Mouse (Mus musculus) limb, embryonic 10.5 days (tissue): ENCODE measurements around the gene Cd300lf. TPM values are rescaled to one million over a fixed set of nuclear protein-coding genes. Genes with fewer than 3 reads are reported as not detected.

Source experiments
- DNase-seq: peaks from one replicate; pipeline ENCODE4 v3.0.0-alpha.2; 2017; ENCODE audit warnings: low spot score
- H3K27ac ChIP-seq: fragments of 300-500 bp; sonication (generic); 2 replicates; pipeline ENCODE4 v1.5.1; 2016; ENCODE audit warnings: mild to moderate bottlenecking
- H3K27me3 ChIP-seq: fragments of 300-500 bp; sonication (generic); 2 replicates; pipeline ENCODE4 v1.6.1; 2016; ENCODE audit warnings: low read depth, mild to moderate bottlenecking; ENCODE audit not compliant: poor library complexity, severe bottlenecking
- H3K36me3 ChIP-seq: fragments of 300-500 bp; sonication (generic); 2 replicates; pipeline ENCODE4 v1.6.1; 2016; ENCODE audit warnings: mild to moderate bottlenecking, moderate library complexity
- H3K4me1 ChIP-seq: fragments of 300-500 bp; sonication (generic); 2 replicates; pipeline ENCODE4 v1.6.1; 2016
- H3K4me3 ChIP-seq: fragments of 300-500 bp; sonication (generic); 2 replicates; pipeline ENCODE4 v1.5.1; 2016; ENCODE audit warnings: mild to moderate bottlenecking, moderate library complexity
- H3K9me3 ChIP-seq: fragments of 300-500 bp; sonication (generic); replicated peaks from 2 replicates; pipeline ENCODE4 v1.6.1; 2016; ENCODE audit warnings: mild to moderate bottlenecking
- WGBS: fragments of 180-500 bp; shearing (Covaris S2); methylation state at CpG from one replicate; pipeline ENCODE4 v1.1.7; 2016; 5-methylcytosine and 5-hydroxymethylcytosine counted together
- polyA plus RNA-seq: library from polyadenylated mRNA; unstranded; fragments of >200 nt; fragmentation: Nextera tagmentation; extraction: Ambion mirVana; gene quantifications from 2 replicates; pipeline ENCODE4 v1.2.1, GENCODE M21; 2016

The Cd300lf gene
- polyA plus RNA-seq, 1 experiment from 2014 or later = 0.06 TPM

- peaks cover 48% of the 10 kb centered on the region for H3K4me1 ChIP-seq
- H3K4me3 ChIP-seq = no peak overlapping the region
- H3K27ac ChIP-seq = no peak overlapping the region
- no peaks in the 10 kb centered on the region for H3K36me3 ChIP-seq
- WGBS = 86% methylated on average over 8 of the region's 8 CpGs
- H3K9me3 ChIP-seq = no peaks in the 10 kb centered on the region
- DNase-seq = no peak
- H3K27me3 ChIP-seq = peaks cover 49% of the 10 kb centered on the region
These were observed 33.9 kb upstream of the Cd300lf start for GRCm38 (mm10) chr11:115167631-115168249.

- Histone ChIP-seq H3K4me1 (peaks cover 46% of the 10 kb centered on the region), H3K27ac (no peak overlapping the region), H3K27me3 (peaks cover 46% of the 10 kb centered on the region), H3K36me3 (no peaks in the 10 kb centered on the region), H3K4me3 (no peak overlapping the region), H3K9me3 (no peaks in the 10 kb centered on the region)
- 77% methylated on average over 3 of the region's 3 CpGs for WGBS
- DNase-seq = no peak
These were observed 33.0 kb upstream of the Cd300lf start for GRCm38 (mm10) chr11:115166776-115167175.

GRCm38 (mm10) chr11:115164976-115165374 is 31.2 kb upstream of the Cd300lf start:
- DNase-seq = no peak
- H3K27me3 ChIP-seq = peaks cover 49% of the 10 kb centered on the region
- no peaks in the 10 kb centered on the region for H3K9me3 ChIP-seq
- no peaks in the 10 kb centered on the region for H3K36me3 ChIP-seq
- H3K4me3 ChIP-seq = peak overlapping the region; percentile 63
- H3K4me1 ChIP-seq = peaks cover 46% of the 10 kb centered on the region
- WGBS = under 1% methylated on average over 9 of the region's 9 CpGs
- H3K27ac ChIP-seq = peak overlapping the region; percentile 33

DNA sequence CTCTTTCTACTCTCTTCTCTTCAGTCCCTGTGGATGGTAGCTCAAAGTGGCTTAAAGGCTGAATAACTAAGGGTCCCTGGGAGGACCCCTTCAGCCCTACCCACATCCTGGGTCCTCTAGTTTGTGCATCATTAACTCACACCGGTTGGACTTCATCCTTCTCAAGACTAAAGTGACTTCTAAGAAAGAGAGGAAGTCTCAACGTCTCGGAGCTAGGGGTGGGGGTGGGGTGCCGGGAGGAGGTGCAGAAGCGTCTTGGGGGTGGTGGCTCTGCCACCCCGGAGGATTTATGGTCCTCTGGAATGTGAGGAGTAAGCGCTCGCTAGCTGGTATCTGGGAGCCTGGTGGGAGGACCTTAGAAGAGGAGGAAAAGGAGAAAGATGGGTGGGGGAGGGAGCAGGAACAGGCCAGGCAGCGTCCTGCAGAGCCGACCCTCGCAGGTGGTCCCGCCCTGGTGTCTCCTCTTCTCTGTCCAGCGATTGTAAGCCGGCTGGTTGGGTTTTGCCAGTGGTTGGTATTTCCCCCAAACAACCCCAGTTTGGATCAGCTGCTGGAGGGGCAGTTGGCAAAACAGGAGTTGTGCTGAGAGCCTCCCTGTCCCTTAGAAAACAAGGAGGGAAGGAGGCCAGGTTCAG is 30.7 kb upstream of the Cd300lf start:
- Histone ChIP-seq H3K4me3 (peak overlapping the region; percentile 63), H3K4me1 (peaks cover 51% of the 10 kb centered on the region), H3K27ac (peak overlapping the region; percentile 80), H3K36me3 (no peaks in the 10 kb centered on the region), H3K9me3 (no peaks in the 10 kb centered on the region), H3K27me3 (peaks cover 49% of the 10 kb centered on the region)
- DNase-seq = no peak
- WGBS = 2% methylated on average over 14 of the region's 14 CpGs

GRCm38 (mm10) chr11:115163568-115164150 is 29.9 kb upstream of the Cd300lf start:
- Histone ChIP-seq H3K27me3 (peaks cover 49% of the 10 kb centered on the region), H3K9me3 (no peaks in the 10 kb centered on the region), H3K27ac (peak overlapping the region; percentile 80), H3K4me1 (peaks cover 51% of the 10 kb centered on the region), H3K4me3 (peak overlapping the region; percentile 63), H3K36me3 (no peaks in the 10 kb centered on the region)
- under 1% methylated on average over 47 of the region's 47 CpGs for WGBS
- DNase-seq = peak; percentile 71

GRCm38 (mm10) chr11:115162832-115163480 is 29.2 kb upstream of the Cd300lf start, which contains the start of gene Slc9a3r1:
Slc9a3r1 (plus strand) TSS chr11:115163341.
- Histone ChIP-seq H3K4me1 (peaks cover 58% of the 10 kb centered on the region), H3K4me3 (peak within 1 kb of the TSS; percentile 63), H3K9me3 (no peaks in the 10 kb centered on the region), H3K27ac (peak within 1 kb of the TSS; percentile 80), H3K36me3 (no peaks in the 10 kb centered on the region), H3K27me3 (peaks cover 49% of the 10 kb centered on the region)
- DNase-seq = peak; percentile 96
- under 1% methylated on average over 47 of the region's 47 CpGs for WGBS

DNA sequence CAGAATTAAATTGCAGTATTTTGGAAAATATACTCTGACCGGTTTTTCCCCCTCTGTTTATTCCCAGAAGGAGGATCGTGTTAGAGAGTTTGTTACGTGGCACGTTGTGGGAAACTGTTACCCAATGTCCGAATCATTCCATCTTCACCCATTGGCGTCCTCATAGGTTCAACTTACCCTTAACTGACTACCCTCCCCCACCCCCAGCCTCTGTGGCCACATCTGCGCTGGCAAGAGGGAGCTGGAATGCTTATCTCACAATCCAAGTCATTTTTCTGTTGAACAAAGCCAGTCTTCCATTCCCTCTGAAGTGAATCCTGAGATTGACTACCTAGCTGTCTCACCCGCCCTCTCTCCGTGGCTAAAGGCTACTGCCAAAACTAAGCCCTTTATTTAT is 28.4 kb upstream of the Cd300lf start:
- no peak for DNase-seq
- WGBS = 25% methylated on average over 9 of the region's 9 CpGs
- H3K9me3 ChIP-seq = no peaks in the 10 kb centered on the region
- no peaks in the 10 kb centered on the region for H3K36me3 ChIP-seq
- peaks cover 64% of the 10 kb centered on the region for H3K4me1 ChIP-seq
- peak overlapping the region; percentile 63 for H3K4me3 ChIP-seq
- H3K27me3 ChIP-seq = peaks cover 52% of the 10 kb centered on the region
- H3K27ac ChIP-seq = peak overlapping the region; percentile 80; the same call in 1 of the 2 replicates

GRCm38 (mm10) chr11:115161578-115162204 is 27.9 kb upstream of the Cd300lf start:
- H3K4me1 ChIP-seq = peaks cover 64% of the 10 kb centered on the region
- WGBS = 75% methylated on average over 9 of the region's 9 CpGs
- no peak overlapping the region for H3K4me3 ChIP-seq
- H3K36me3 ChIP-seq = no peaks in the 10 kb centered on the region
- H3K27me3 ChIP-seq = peaks cover 57% of the 10 kb centered on the region
- no peak overlapping the region for H3K27ac ChIP-seq
- DNase-seq = no peak
- no peaks in the 10 kb centered on the region for H3K9me3 ChIP-seq

- H3K27me3 ChIP-seq = peaks cover 60% of the 10 kb centered on the region
- H3K36me3 ChIP-seq = no peaks in the 10 kb centered on the region
- H3K27ac ChIP-seq = no peak overlapping the region
- peak; percentile 85 for DNase-seq
- WGBS = 35% methylated on average over 10 of the region's 10 CpGs
- no peaks in the 10 kb centered on the region for H3K9me3 ChIP-seq
- H3K4me3 ChIP-seq = no peak overlapping the region
- peaks cover 64% of the 10 kb centered on the region for H3K4me1 ChIP-seq
These were observed 27.2 kb upstream of the Cd300lf start for GRCm38 (mm10) chr11:115160883-115161577.

DNA sequence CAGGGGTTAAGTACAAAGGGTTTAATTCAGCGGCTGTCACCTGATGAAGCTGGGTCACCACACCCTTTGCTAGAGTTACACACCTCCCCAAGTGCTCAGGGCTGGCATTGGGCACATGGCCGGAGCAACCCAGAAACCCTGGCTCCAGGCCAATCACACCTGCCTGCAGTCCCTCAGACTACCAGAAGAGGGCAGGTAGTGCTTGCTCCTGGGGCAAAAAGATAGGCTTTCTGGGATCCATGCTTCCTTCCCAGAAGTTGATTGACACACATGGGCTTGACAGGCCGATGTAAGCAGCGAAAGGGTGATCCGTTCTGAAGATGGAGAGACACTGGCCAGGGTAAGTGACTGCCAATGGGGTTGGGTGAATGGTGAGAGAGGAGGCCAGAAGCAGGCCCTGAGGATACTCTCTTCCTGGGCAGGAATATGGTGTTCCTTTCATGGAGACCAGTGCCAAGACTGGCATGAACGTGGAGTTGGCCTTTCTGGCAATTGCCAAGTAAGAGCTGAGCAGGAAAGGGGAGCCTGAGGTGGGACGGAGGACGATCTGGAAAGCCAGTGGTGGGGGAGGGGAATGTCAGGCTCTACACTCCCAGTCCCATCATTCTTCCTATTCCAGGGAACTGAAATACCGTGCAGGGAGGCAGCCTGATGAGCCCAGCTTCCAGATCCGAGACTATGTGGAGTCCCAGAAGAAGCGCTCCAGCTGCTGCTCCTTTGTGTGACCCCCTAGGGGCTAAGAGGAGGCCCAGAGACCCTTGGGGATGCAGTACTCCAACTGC is 26.4 kb upstream of the Cd300lf start:
- Histone ChIP-seq H3K4me1 (peaks cover 69% of the 10 kb centered on the region), H3K9me3 (no peaks in the 10 kb centered on the region), H3K27me3 (peaks cover 60% of the 10 kb centered on the region), H3K27ac (no peak overlapping the region), H3K36me3 (no peaks in the 10 kb centered on the region), H3K4me3 (no peak overlapping the region)
- WGBS = 50% methylated on average over 11 of the region's 11 CpGs
- peak; percentile 67 for DNase-seq

DNA sequence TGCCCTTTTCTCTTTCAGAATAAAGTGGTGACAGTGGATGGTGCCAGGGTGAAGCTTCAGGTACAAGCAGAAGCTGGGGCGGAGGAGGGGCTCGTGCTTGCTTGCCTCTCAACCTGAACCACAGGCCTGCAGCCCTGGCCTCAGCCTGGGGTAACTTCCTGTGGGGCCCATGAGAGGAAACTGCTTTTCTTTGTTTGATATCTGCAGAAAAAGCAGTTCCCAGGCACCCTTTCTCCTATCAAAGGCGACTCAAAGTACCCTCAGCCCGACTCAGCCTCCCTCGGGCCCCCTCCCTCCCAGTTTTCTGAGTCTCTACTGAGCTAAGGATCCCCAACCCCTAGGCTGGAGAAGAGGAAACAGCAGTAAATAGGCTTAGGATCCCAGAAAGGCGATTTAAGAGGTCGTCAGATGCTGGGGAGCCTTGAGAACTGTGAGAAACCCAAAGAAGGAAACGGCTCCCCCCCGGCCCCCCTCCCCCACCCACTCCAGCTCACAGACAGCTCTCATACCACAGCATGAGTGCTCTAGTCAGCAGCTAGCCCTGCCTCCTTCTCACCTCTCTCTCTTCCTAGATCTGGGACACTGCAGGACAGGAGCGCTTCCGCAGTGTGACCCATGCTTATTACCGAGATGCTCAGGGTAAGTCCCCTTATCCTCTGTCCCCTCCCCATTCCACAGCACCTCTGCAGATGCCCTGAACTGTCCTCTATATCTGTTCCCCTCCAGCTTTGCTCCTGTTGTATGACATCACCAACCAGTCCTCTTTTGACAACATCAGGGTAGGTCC is 24.3 kb upstream of the Cd300lf start:
- no peaks in the 10 kb centered on the region for H3K36me3 ChIP-seq
- no peaks in the 10 kb centered on the region for H3K9me3 ChIP-seq
- DNase-seq = no peak
- WGBS = 29% methylated on average over 12 of the region's 12 CpGs
- H3K4me1 ChIP-seq = peaks cover 69% of the 10 kb centered on the region
- peaks cover 61% of the 10 kb centered on the region for H3K27me3 ChIP-seq
- peak overlapping the region; percentile 82 for H3K27ac ChIP-seq
- no peak overlapping the region for H3K4me3 ChIP-seq
